Mouse (Mus musculus) testis, postnatal 14 days (tissue): ENCODE measurements at regions not wholly inside any gene's neighbourhood (a gene's known extent, or its start where the extent isn't known, plus 50 kb on each side); places are given as distances from the start of the nearest gene placed in this dataset.

ENCODE experiments used
- DNase-seq: peaks from one replicate; pipeline ENCODE4 v3.0.0; 2021; ENCODE audit warnings: low spot score

- no peak for DNase-seq
Measured at GRCm38 (mm10) chr3:31394533-31394932, 84.4 kb upstream of the Slc7a14 start.

GRCm38 (mm10) chr3:31389955-31390354 lies 79.8 kb upstream of the Slc7a14 start:
- no peak for DNase-seq

- DNase-seq, result no peak
Measured at GRCm38 (mm10) chr3:31375678-31376077, 65.5 kb upstream of the Slc7a14 start.

GRCm38 (mm10) chr3:31374061-31374460 lies 63.9 kb upstream of the Slc7a14 start:
- DNase-seq, result no peak

- DNase-seq, result no peak
Measured at GRCm38 (mm10) chr3:31368259-31368658, 58.1 kb upstream of the Slc7a14 start.
